In the genomic region with DNA sequence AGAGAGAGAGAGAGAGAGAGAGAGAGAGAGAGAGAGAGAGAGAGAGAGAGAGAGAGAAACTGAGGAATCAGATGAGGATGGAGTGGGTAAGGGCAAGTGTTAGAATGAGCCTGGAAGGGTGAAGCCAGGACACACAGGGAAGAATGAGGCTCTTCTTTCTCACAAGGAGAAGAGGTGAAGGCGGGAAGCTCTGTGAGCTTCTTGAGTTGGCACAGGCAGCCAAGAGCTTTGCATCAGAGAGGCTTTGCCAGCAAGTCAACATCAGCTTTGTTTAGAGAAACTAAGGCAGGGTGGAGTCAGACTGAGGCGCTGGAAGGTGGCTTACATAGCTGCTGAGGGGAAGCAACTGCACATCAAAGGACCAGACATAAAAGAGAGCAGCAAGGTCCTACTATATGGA, we compare ENCODE assay signal across 12 mouse cellular contexts.
DNase-seq lines count a peak whose midpoint lies in the region.
"Had no signal": no experiment of that assay in that cellular context is flagged by ENCODE, and none has a peak within 500 bp of the region (broad histone marks: within the 10 kb centered on the region; RNA-seq: fewer than 3 reads in every experiment).

No protein-coding gene starts in this region.

- intact Hi-C loops in heart, postnatal 14 days (cut with DNase I) = no loop called here

- peak; percentile 23 for DNase-seq in adrenal gland, adult 2 months
- no peak for DNase-seq in adrenal gland, postnatal 14 days
- peak; percentile 69 for DNase-seq in heart, adult 11 months
- DNase-seq in heart, postnatal 14 days = no peak
- DNase-seq in ZHBTc4 (ENCODE audit: low read depth, low spot score) = peak; percentile 16
- DNase-seq in thymus, postnatal 25 days = no peak
- DNase-seq: cerebellum, adult 11-12 months; cerebellum, adult 2 months; cerebellum, adult 9-10 months; cerebellum, postnatal 10 days; cerebellum, postnatal 25 days; forebrain, postnatal 0 days had no signal

Comparison
In these comparisons a context has a peak if more than half of its experiments do, and no peak if none do; other contexts are left out.
1. DNase-seq: peak in adrenal gland, adult 2 months (single experiment), heart, adult 11 months (single experiment) and ZHBTc4 (single experiment); none in adrenal gland, postnatal 14 days (single experiment), heart, postnatal 14 days (0 of 2) and thymus, postnatal 25 days (single experiment).